Mouse (Mus musculus) adipocyte (in vitro differentiated cells): ENCODE measurements around the gene Gzma.

Experiments
- DNase-seq: peaks from one replicate; pipeline ENCODE4 v3.0.0-alpha.2; 2016; ENCODE audit warnings: low spot score

The Gzma gene

GRCm38 (mm10) chr13:113100879-113101278 lies at the start of gene Gzma:
Gene Gzma, minus strand, starts transcription at chr13:113100981.
- no peak for DNase-seq

GRCm38 (mm10) chr13:113139597-113139996 lies 38.8 kb upstream of the Gzma start:
- DNase-seq = peak; percentile 23

- no peak for DNase-seq
These were observed 29.2 kb upstream of the Gzma start for GRCm38 (mm10) chr13:113129974-113130373.

GRCm38 (mm10) chr13:113121326-113121725 lies 20.5 kb upstream of the Gzma start:
- no peak for DNase-seq

GRCm38 (mm10) chr13:113120324-113121237 lies 19.8 kb upstream of the Gzma start:
- no peak for DNase-seq

- peak; percentile 55 for DNase-seq
These were observed 18.2 kb upstream of the Gzma start for GRCm38 (mm10) chr13:113118977-113119376.

- DNase-seq = no peak
These were observed 4.0 kb upstream of the Gzma start for GRCm38 (mm10) chr13:113104759-113105158.

GRCm38 (mm10) chr13:113101804-113102203 lies 1.0 kb upstream of the Gzma start:
- DNase-seq = no peak

GRCm38 (mm10) chr13:113098406-113098805 lies 2.4 kb downstream of the Gzma start:
- DNase-seq = no peak

- no peak for DNase-seq
These were observed 3.8 kb downstream of the Gzma start for GRCm38 (mm10) chr13:113097011-113097410.

- no peak for DNase-seq
These were observed 6.2 kb downstream of the Gzma start for GRCm38 (mm10) chr13:113094618-113095017.

- no peak for DNase-seq
These were observed 10.3 kb downstream of the Gzma start for GRCm38 (mm10) chr13:113090489-113090888.

GRCm38 (mm10) chr13:113087226-113088017 lies 13.4 kb downstream of the Gzma start:
- DNase-seq = no peak

GRCm38 (mm10) chr13:113084732-113085131 lies 16.0 kb downstream of the Gzma start:
- DNase-seq = no peak

- DNase-seq = no peak
These were observed 18.7 kb downstream of the Gzma start for GRCm38 (mm10) chr13:113082101-113082500.

GRCm38 (mm10) chr13:113079021-113079420 lies 21.8 kb downstream of the Gzma start:
- DNase-seq = no peak

GRCm38 (mm10) chr13:113064542-113064941 lies 36.2 kb downstream of the Gzma start:
- no peak for DNase-seq

GRCm38 (mm10) chr13:113061746-113062145 lies 39.0 kb downstream of the Gzma start:
- no peak for DNase-seq

- DNase-seq = no peak
These were observed 45.0 kb downstream of the Gzma start for GRCm38 (mm10) chr13:113055826-113056225.

GRCm38 (mm10) chr13:113054230-113054629 lies 46.6 kb downstream of the Gzma start:
- DNase-seq = no peak

GRCm38 (mm10) chr13:113047647-113048046 lies 53.1 kb downstream of the Gzma start:
- DNase-seq = no peak

- no peak for DNase-seq
These were observed 53.8 kb downstream of the Gzma start for GRCm38 (mm10) chr13:113047018-113047417.
